Mouse (Mus musculus) stomach, embryonic 16.5 days (tissue): ENCODE measurements at regions not wholly inside any gene's neighbourhood (a gene's known extent, or its start where the extent isn't known, plus 50 kb on each side); places are given as distances from the start of the nearest gene placed in this dataset.
A peak's percentile ranks its signal among the peaks of the same experiment; 100 is the strongest.

ENCODE experiments used
- ATAC-seq: fragments of 200-750 bp; cut with Nextera tagmentation; 2 replicates; pipeline ENCODE4 v1.8.0; 2017; ENCODE audit warnings: moderate number of reproducible peaks, moderate TSS enrichment; ENCODE audit not compliant: insufficient read depth, low FRiP score
- H3K27ac ChIP-seq: fragments of 300-500 bp; sonication (generic); 2 replicates; pipeline ENCODE4 v1.5.1; 2014; ENCODE audit warnings: low read length
- H3K27me3 ChIP-seq: fragments of 300-500 bp; sonication (generic); 2 replicates; pipeline ENCODE4 v1.6.1; 2014; ENCODE audit warnings: low read length, control low read depth, mixed read lengths; ENCODE audit not compliant: control insufficient read depth, insufficient read depth
- H3K36me3 ChIP-seq: fragments of 300-500 bp; sonication (generic); 2 replicates; pipeline ENCODE4 v1.6.1; 2014; ENCODE audit warnings: low read length; ENCODE audit not compliant: control insufficient read depth, insufficient read depth
- H3K4me1 ChIP-seq: fragments of 300-500 bp; sonication (generic); 2 replicates; pipeline ENCODE4 v1.6.1; 2014; ENCODE audit warnings: low read length, control low read depth, mixed read lengths; ENCODE audit not compliant: control insufficient read depth, insufficient read depth
- H3K4me2 ChIP-seq: fragments of 300-500 bp; sonication (generic); 2 replicates; pipeline ENCODE4 v1.6.1; 2014; ENCODE audit warnings: low read depth, low read length, mixed read lengths
- H3K4me3 ChIP-seq: fragments of 300-500 bp; sonication (generic); replicated peaks from 2 replicates; pipeline ENCODE4 v1.5.1; 2014; ENCODE audit warnings: mild to moderate bottlenecking, low read length
- H3K9ac ChIP-seq: fragments of 300-500 bp; sonication (generic); 2 replicates; pipeline ENCODE4 v1.6.1; 2014; ENCODE audit warnings: low read length
- H3K9me3 ChIP-seq: fragments of 300-500 bp; sonication (generic); replicated peaks from 2 replicates; pipeline ENCODE4 v1.6.1; 2016; ENCODE audit warnings: low read length, control low read depth; ENCODE audit not compliant: control insufficient read depth
- WGBS: fragments of 180-500 bp; shearing (Covaris S2); extraction: QIAGEN DNeasy Blood & Tissue Kit; methylation state at CpG from one replicate; pipeline ENCODE4 v1.1.7; 2014; 5-methylcytosine and 5-hydroxymethylcytosine counted together

- Histone ChIP-seq H3K27me3 (no peaks in the 10 kb centered on the region), H3K9ac (no peak overlapping the region), H3K36me3 (no peaks in the 10 kb centered on the region), H3K4me2 (no peak overlapping the region), H3K4me3 (no peak overlapping the region), H3K27ac (no peak overlapping the region), H3K9me3 (no peaks in the 10 kb centered on the region), H3K4me1 (peaks cover 17% of the 10 kb centered on the region)
- 65% methylated on average over 6 of the region's 6 CpGs for WGBS
- ATAC-seq, result no peak
These were observed 219.2 kb downstream of the Gadd45g start for GRCm38 (mm10) chr13:52065720-52066119.

- Histone ChIP-seq H3K4me1 (peaks cover 17% of the 10 kb centered on the region), H3K9ac (no peak overlapping the region), H3K4me3 (no peak overlapping the region), H3K9me3 (no peaks in the 10 kb centered on the region), H3K36me3 (no peaks in the 10 kb centered on the region), H3K4me2 (no peak overlapping the region), H3K27ac (no peak overlapping the region), H3K27me3 (no peaks in the 10 kb centered on the region)
- no peak for ATAC-seq
- 41% methylated on average over 4 of the region's 4 CpGs for WGBS
These were observed 220.6 kb downstream of the Gadd45g start for GRCm38 (mm10) chr13:52067048-52067447.

- peaks cover 17% of the 10 kb centered on the region for H3K4me1 ChIP-seq
- ATAC-seq, result no peak
- H3K9ac ChIP-seq, result no peak overlapping the region
- H3K4me3 ChIP-seq, result no peak overlapping the region
- H3K27me3 ChIP-seq, result no peaks in the 10 kb centered on the region
- no peak overlapping the region for H3K4me2 ChIP-seq
- no peaks in the 10 kb centered on the region for H3K9me3 ChIP-seq
- no peak overlapping the region for H3K27ac ChIP-seq
- WGBS, result 59% methylated on average over 6 of the region's 6 CpGs
- no peaks in the 10 kb centered on the region for H3K36me3 ChIP-seq
These were observed 222.5 kb downstream of the Gadd45g start for GRCm38 (mm10) chr13:52068886-52069439.

GRCm38 (mm10) chr13:52069714-52070113 lies 223.2 kb downstream of the Gadd45g start:
- H3K4me2 ChIP-seq, result no peak overlapping the region
- peaks cover 17% of the 10 kb centered on the region for H3K4me1 ChIP-seq
- no peak overlapping the region for H3K9ac ChIP-seq
- no peak for ATAC-seq
- no peak overlapping the region for H3K4me3 ChIP-seq
- WGBS, result 64% methylated on average over 3 of the region's 3 CpGs
- H3K27ac ChIP-seq, result no peak overlapping the region
- H3K27me3 ChIP-seq, result no peaks in the 10 kb centered on the region
- H3K9me3 ChIP-seq, result no peaks in the 10 kb centered on the region
- no peaks in the 10 kb centered on the region for H3K36me3 ChIP-seq

GRCm38 (mm10) chr13:52070731-52071663 lies 224.5 kb downstream of the Gadd45g start:
- no peak overlapping the region for H3K27ac ChIP-seq
- H3K4me2 ChIP-seq, result no peak overlapping the region
- 82% methylated on average over 19 of the region's 19 CpGs for WGBS
- H3K36me3 ChIP-seq, result no peaks in the 10 kb centered on the region
- peaks cover 17% of the 10 kb centered on the region for H3K4me1 ChIP-seq
- no peaks in the 10 kb centered on the region for H3K27me3 ChIP-seq
- no peaks in the 10 kb centered on the region for H3K9me3 ChIP-seq
- no peak overlapping the region for H3K9ac ChIP-seq
- H3K4me3 ChIP-seq, result no peak overlapping the region
- no peak for ATAC-seq

- H3K4me1 ChIP-seq, result peaks cover 16% of the 10 kb centered on the region
- H3K27me3 ChIP-seq, result no peaks in the 10 kb centered on the region
- H3K36me3 ChIP-seq, result no peaks in the 10 kb centered on the region
- no peak overlapping the region for H3K4me3 ChIP-seq
- H3K4me2 ChIP-seq, result no peak overlapping the region
- ATAC-seq, result 0 out of 2 replicates have a peak, but pooled peaks have one; percentile 7
- no peaks in the 10 kb centered on the region for H3K9me3 ChIP-seq
- WGBS, result 67% methylated on average over 4 of the region's 4 CpGs
- no peak overlapping the region for H3K9ac ChIP-seq
- H3K27ac ChIP-seq, result no peak overlapping the region
These were observed 231.1 kb downstream of the Gadd45g start for GRCm38 (mm10) chr13:52077616-52078015.

- Histone ChIP-seq H3K9me3 (no peaks in the 10 kb centered on the region), H3K36me3 (no peaks in the 10 kb centered on the region), H3K27me3 (no peaks in the 10 kb centered on the region), H3K4me2 (no peak overlapping the region), H3K4me1 (peaks cover 16% of the 10 kb centered on the region), H3K9ac (no peak overlapping the region), H3K4me3 (no peak overlapping the region), H3K27ac (peak overlapping the region; percentile 82; the same call in 1 of the 2 replicates)
- WGBS, result 65% methylated on average over 6 of the region's 6 CpGs
- no peak for ATAC-seq
These were observed 232.1 kb downstream of the Gadd45g start for GRCm38 (mm10) chr13:52078561-52078960.

GRCm38 (mm10) chr13:52079678-52080246 lies 233.3 kb downstream of the Gadd45g start:
- H3K36me3 ChIP-seq, result no peaks in the 10 kb centered on the region
- H3K4me2 ChIP-seq, result peak overlapping the region; percentile 27
- peak; percentile 68; the same call in 1 of the 2 replicates for ATAC-seq
- peak overlapping the region; percentile 82 for H3K27ac ChIP-seq
- H3K9me3 ChIP-seq, result no peaks in the 10 kb centered on the region
- 30% methylated on average over 14 of the region's 14 CpGs for WGBS
- peaks cover 16% of the 10 kb centered on the region for H3K4me1 ChIP-seq
- peak overlapping the region; percentile 49 for H3K9ac ChIP-seq
- H3K27me3 ChIP-seq, result no peaks in the 10 kb centered on the region
- H3K4me3 ChIP-seq, result no peak overlapping the region
